Mouse (Mus musculus) left cerebral cortex, adult 11 months (tissue): ENCODE measurements around the gene Gm37240.

Experiments used
- DNase-seq: peaks from one replicate; pipeline ENCODE4 v3.0.0; 2022; ENCODE audit warnings: low spot score

Gm37240 gene

GRCm38 (mm10) chr3:85397816-85398482, 489.4 kb downstream of the Gm37240 start:
- DNase-seq, result no peak

- DNase-seq, result no peak
Measured at GRCm38 (mm10) chr3:85393395-85393794, 493.9 kb downstream of the Gm37240 start.

- no peak for DNase-seq
Measured at GRCm38 (mm10) chr3:85391756-85392155, 495.6 kb downstream of the Gm37240 start.

- DNase-seq, result peak; percentile 77
Measured at GRCm38 (mm10) chr3:85391111-85391510, 496.2 kb downstream of the Gm37240 start.

GRCm38 (mm10) chr3:85385371-85385770, 501.9 kb downstream of the Gm37240 start:
- no peak for DNase-seq

- DNase-seq, result no peak
Measured at GRCm38 (mm10) chr3:85383330-85383729, 504.0 kb downstream of the Gm37240 start.

- DNase-seq, result peak; percentile 58
Measured at GRCm38 (mm10) chr3:85378703-85379395, 508.5 kb downstream of the Gm37240 start.

- DNase-seq, result no peak
Measured at GRCm38 (mm10) chr3:85377946-85378702, 509.2 kb downstream of the Gm37240 start.

GRCm38 (mm10) chr3:85377505-85377904, 509.8 kb downstream of the Gm37240 start:
- no peak for DNase-seq

GRCm38 (mm10) chr3:85376541-85376940, 510.8 kb downstream of the Gm37240 start:
- no peak for DNase-seq

- no peak for DNase-seq
Measured at GRCm38 (mm10) chr3:85373039-85373438, 514.3 kb downstream of the Gm37240 start.

- DNase-seq, result no peak
Measured at GRCm38 (mm10) chr3:85369847-85370246, 517.5 kb downstream of the Gm37240 start.

- DNase-seq, result no peak
Measured at GRCm38 (mm10) chr3:85369157-85369556, 518.2 kb downstream of the Gm37240 start.

- DNase-seq, result peak; percentile 59
Measured at GRCm38 (mm10) chr3:85368354-85369120, 518.8 kb downstream of the Gm37240 start.

- DNase-seq, result no peak
Measured at GRCm38 (mm10) chr3:85364591-85365343, 522.6 kb downstream of the Gm37240 start.

GRCm38 (mm10) chr3:85362883-85363282, 524.4 kb downstream of the Gm37240 start:
- DNase-seq, result no peak

GRCm38 (mm10) chr3:85356373-85356772, 530.9 kb downstream of the Gm37240 start:
- DNase-seq, result no peak

- DNase-seq, result no peak
Measured at GRCm38 (mm10) chr3:85348021-85348420, 539.3 kb downstream of the Gm37240 start.

- no peak for DNase-seq
Measured at GRCm38 (mm10) chr3:85341103-85341860, 546.0 kb downstream of the Gm37240 start.

GRCm38 (mm10) chr3:85340491-85340890, 546.8 kb downstream of the Gm37240 start:
- DNase-seq, result no peak

GRCm38 (mm10) chr3:85339926-85340325, 547.4 kb downstream of the Gm37240 start:
- DNase-seq, result no peak
